Mouse (Mus musculus): ENCODE measurements around the gene 4930402H24Rik. TPM values are rescaled to one million over a fixed set of nuclear protein-coding genes. Genes with fewer than 3 reads are reported as not detected.

4930402H24Rik gene
- polyA plus RNA-seq, 2 experiments: 29.1 to 33.8 TPM

DNA sequence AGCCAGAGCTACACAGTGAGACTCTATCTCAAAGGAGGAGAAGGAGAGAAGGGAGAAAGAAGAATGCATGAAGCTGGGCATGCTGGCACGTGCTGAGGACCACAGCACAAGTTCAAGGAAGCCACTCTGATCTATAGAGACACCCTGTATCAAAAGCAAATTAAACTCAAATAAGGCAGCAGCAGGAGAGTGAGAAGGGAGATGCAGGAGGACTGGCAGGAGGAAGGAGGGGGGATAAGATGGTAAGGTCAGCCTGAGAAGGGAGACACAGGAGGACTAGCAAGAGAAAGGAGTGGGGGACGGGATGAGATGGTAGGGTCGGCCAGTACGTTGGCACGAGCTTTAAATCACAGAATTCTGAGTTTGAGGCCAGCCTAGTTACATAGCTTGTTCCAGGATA lies 90.0 kb downstream of the 4930402H24Rik start:
- no peak overlapping the region for H3K4me3 ChIP-seq (replicated peaks; ENCODE audit: low read length)
- DNase-seq (ENCODE audit: low spot score): no peak
- TF ChIP-seq POLR2A (IDR thresholded peaks at IDR 0.05; ENCODE audit: borderline replicate concordance, extremely low read depth, insufficient read depth, insufficient read length): no peak
- no peaks in the 10 kb centered on the region for H3K4me1 ChIP-seq (ENCODE audit: control insufficient read depth, insufficient read depth, low read length)
- H3K4me2 ChIP-seq (replicated peaks; ENCODE audit: low read depth, low read length, severe bottlenecking): no peak overlapping the region
- ATAC-seq (ENCODE audit: low FRiP score, low read depth): no peak
- no peak overlapping the region for H3K9ac ChIP-seq (ENCODE audit: low read depth, low read length, severe bottlenecking)
- H3K9me3 ChIP-seq (ENCODE audit: control insufficient read depth, low read length): no peaks in the 10 kb centered on the region
- no peaks in the 10 kb centered on the region for H3K27me3 ChIP-seq (ENCODE audit: control insufficient read depth, insufficient read depth, low read length)
- H3K36me3 ChIP-seq (ENCODE audit: control insufficient read depth, insufficient read depth, low read length): peaks cover 51% of the 10 kb centered on the region
- 80% methylated on average over 5 of the region's 5 CpGs for WGBS
- H3K27ac ChIP-seq (replicated peaks; ENCODE audit: low read depth, low read length): no peak overlapping the region

DNA sequence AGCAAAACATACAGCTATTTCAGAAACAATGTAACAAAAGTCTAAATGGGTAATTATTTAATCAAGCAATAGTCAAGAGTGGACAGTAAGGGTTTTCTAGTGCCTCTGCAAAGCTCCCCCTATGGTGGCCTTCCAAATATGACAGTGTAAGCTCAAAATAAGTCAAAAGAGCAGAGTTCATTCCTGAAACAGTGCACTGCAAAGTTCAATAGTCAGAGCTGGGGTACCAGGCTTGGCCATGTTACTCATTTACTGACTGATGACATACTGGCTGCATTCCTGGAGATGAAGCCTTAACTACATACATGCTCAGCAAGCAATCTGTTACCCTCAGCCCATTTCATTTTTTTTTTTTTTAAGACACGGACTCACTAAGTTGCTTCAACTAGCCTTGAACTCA lies 91.7 kb downstream of the 4930402H24Rik start:
- ATAC-seq (ENCODE audit: low FRiP score, low read depth) (no peak), DNase-seq (ENCODE audit: low spot score) (no peak)
- H3K27ac ChIP-seq (replicated peaks; ENCODE audit: low read depth, low read length): no peak overlapping the region
- no peak for TF ChIP-seq POLR2A (IDR thresholded peaks at IDR 0.05; ENCODE audit: borderline replicate concordance, extremely low read depth, insufficient read depth, insufficient read length)
- H3K4me2 ChIP-seq (replicated peaks; ENCODE audit: low read depth, low read length, severe bottlenecking): no peak overlapping the region
- no peak overlapping the region for H3K4me3 ChIP-seq (replicated peaks; ENCODE audit: low read length)
- no peak overlapping the region for H3K9ac ChIP-seq (ENCODE audit: low read depth, low read length, severe bottlenecking)
- no peaks in the 10 kb centered on the region for H3K27me3 ChIP-seq (ENCODE audit: control insufficient read depth, insufficient read depth, low read length)
- 96% methylated on average over 1 of the region's 1 CpGs for WGBS
- no peaks in the 10 kb centered on the region for H3K9me3 ChIP-seq (ENCODE audit: control insufficient read depth, low read length)
- H3K4me1 ChIP-seq (ENCODE audit: control insufficient read depth, insufficient read depth, low read length): no peaks in the 10 kb centered on the region
- H3K36me3 ChIP-seq (ENCODE audit: control insufficient read depth, insufficient read depth, low read length): peaks cover 51% of the 10 kb centered on the region

DNA sequence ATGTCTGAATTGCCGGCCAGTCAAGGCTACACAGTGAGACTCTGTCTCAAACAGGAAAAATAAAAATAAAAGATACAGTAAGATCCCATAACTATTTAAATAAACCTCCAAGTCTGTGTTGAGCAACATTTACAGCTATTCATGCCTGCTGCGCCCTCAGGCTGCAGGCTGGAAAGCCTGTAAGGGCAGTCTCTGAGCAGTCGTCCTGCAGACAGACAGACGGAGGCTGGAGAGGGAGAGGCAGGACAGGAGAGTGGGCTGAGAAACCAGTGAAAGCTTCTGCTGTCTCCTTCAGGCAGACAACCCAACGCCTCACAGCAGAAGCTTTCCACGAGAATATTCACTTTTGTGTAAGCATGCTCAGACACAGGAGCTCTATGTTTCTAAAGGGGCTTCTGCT lies 92.5 kb downstream of the 4930402H24Rik start:
- peaks cover 52% of the 10 kb centered on the region for H3K36me3 ChIP-seq (ENCODE audit: control insufficient read depth, insufficient read depth, low read length)

DNA sequence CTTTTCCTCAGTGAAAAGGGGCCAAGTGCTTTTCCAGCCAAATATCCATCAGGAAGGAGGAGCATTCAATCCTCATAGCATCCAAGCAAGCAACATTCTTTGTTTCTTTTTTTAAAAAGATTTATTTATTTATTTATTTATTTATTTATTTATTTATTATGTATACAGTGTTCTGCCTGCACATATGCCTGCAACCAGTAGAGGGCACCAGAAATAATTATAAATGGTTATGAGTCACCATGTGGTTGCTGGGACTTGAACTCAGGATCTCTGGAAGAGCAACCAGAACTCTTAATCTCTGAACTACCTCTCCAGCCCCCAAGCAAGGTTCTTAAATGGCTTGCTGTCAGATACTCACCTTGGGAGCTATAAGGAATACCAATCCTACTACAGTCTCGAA lies 93.7 kb downstream of the 4930402H24Rik start:
- Histone ChIP-seq H3K27ac (replicated peaks; ENCODE audit: low read depth, low read length) (no peak overlapping the region), H3K4me2 (replicated peaks; ENCODE audit: low read depth, low read length, severe bottlenecking) (no peak overlapping the region), H3K4me3 (replicated peaks; ENCODE audit: low read length) (no peak overlapping the region), H3K27me3 (ENCODE audit: control insufficient read depth, insufficient read depth, low read length) (no peaks in the 10 kb centered on the region), H3K9ac (ENCODE audit: low read depth, low read length, severe bottlenecking) (no peak overlapping the region), H3K9me3 (ENCODE audit: control insufficient read depth, low read length) (no peaks in the 10 kb centered on the region), H3K36me3 (ENCODE audit: control insufficient read depth, insufficient read depth, low read length) (peaks cover 61% of the 10 kb centered on the region), H3K4me1 (ENCODE audit: control insufficient read depth, insufficient read depth, low read length) (no peaks in the 10 kb centered on the region)
- 100% methylated on average over 1 of the region's 1 CpGs for WGBS
- DNase-seq (ENCODE audit: low spot score) (peak; percentile 11), ATAC-seq (ENCODE audit: low FRiP score, low read depth) (no peak)
- TF ChIP-seq POLR2A (IDR thresholded peaks at IDR 0.05; ENCODE audit: borderline replicate concordance, extremely low read depth, insufficient read depth, insufficient read length): no peak

More for the DNA sequence above, 92.5 kb downstream of the 4930402H24Rik start:
- H3K4me3 ChIP-seq (replicated peaks; ENCODE audit: low read length): no peak overlapping the region
- TF ChIP-seq POLR2A (IDR thresholded peaks at IDR 0.05; ENCODE audit: borderline replicate concordance, extremely low read depth, insufficient read depth, insufficient read length): no peak
- H3K27ac ChIP-seq (replicated peaks; ENCODE audit: low read depth, low read length): no peak overlapping the region
- no peak for DNase-seq (ENCODE audit: low spot score)
- WGBS: 71% methylated on average over 6 of the region's 6 CpGs
- H3K9ac ChIP-seq (ENCODE audit: low read depth, low read length, severe bottlenecking): no peak overlapping the region
- no peak overlapping the region for H3K4me2 ChIP-seq (replicated peaks; ENCODE audit: low read depth, low read length, severe bottlenecking)
- H3K9me3 ChIP-seq (ENCODE audit: control insufficient read depth, low read length): no peaks in the 10 kb centered on the region
- no peaks in the 10 kb centered on the region for H3K4me1 ChIP-seq (ENCODE audit: control insufficient read depth, insufficient read depth, low read length)
- no peak for ATAC-seq (ENCODE audit: low FRiP score, low read depth)
- H3K27me3 ChIP-seq (ENCODE audit: control insufficient read depth, insufficient read depth, low read length): no peaks in the 10 kb centered on the region

DNA sequence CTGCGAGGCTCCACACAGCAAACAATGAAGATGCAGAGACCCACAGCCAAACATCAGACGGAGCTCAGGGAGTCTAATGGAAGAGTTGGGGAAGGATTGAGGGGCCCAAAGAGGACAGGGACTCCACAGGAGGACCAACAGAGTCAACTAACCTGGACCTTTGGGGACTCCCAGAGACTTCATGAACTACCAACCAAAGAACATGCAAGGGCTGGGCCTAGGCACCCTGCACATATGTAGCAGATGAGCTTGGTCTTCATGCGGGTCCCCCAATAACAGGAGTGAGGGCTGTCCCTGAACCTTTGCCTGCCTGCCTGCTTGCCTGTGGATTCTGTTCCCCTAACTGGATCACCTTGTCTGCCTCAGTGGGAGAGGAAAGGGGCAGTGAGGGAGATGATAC lies 101.1 kb downstream of the 4930402H24Rik start:
- ATAC-seq (ENCODE audit: low FRiP score, low read depth): no peak
- Histone ChIP-seq H3K4me3 (replicated peaks; ENCODE audit: low read length) (no peak overlapping the region), H3K9me3 (ENCODE audit: control insufficient read depth, low read length) (no peaks in the 10 kb centered on the region), H3K27ac (replicated peaks; ENCODE audit: low read depth, low read length) (no peak overlapping the region), H3K27me3 (ENCODE audit: control insufficient read depth, insufficient read depth, low read length) (no peaks in the 10 kb centered on the region), H3K36me3 (ENCODE audit: control insufficient read depth, insufficient read depth, low read length) (peaks cover 57% of the 10 kb centered on the region), H3K4me2 (replicated peaks; ENCODE audit: low read depth, low read length, severe bottlenecking) (no peak overlapping the region), H3K4me1 (ENCODE audit: control insufficient read depth, insufficient read depth, low read length) (no peaks in the 10 kb centered on the region), H3K9ac (ENCODE audit: low read depth, low read length, severe bottlenecking) (no peak overlapping the region)
- DNase-seq (ENCODE audit: low spot score): no peak
- no peak for TF ChIP-seq POLR2A (IDR thresholded peaks at IDR 0.05; ENCODE audit: borderline replicate concordance, extremely low read depth, insufficient read depth, insufficient read length)
- 92% methylated on average over 3 of the region's 3 CpGs for WGBS

DNA sequence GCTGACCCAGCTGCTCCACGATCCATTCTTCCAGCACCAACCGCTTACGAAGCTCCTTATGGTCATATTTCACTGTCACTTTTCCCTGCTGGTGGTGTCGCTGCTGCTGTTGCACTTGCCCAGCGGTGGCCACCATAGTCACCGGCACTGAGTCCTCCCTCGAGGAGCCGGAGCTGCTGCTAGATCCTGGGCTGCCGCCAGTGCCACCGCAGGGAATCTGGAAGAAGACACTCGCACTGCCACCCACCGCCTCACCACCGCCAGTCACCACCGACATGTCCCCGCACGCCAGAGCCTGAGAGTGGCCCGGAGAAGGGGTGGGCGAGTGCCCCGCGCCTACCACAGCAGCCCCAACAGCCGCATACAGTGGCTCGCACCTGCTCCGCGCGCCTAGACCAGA lies 102.5 kb downstream of the 4930402H24Rik start:
- ATAC-seq (ENCODE audit: low FRiP score, low read depth) (no peak), DNase-seq (ENCODE audit: low spot score) (no peak)
- H3K4me1 ChIP-seq (ENCODE audit: control insufficient read depth, insufficient read depth, low read length): no peaks in the 10 kb centered on the region
- no peak overlapping the region for H3K9ac ChIP-seq (ENCODE audit: low read depth, low read length, severe bottlenecking)
- WGBS: 62% methylated on average over 25 of the region's 25 CpGs
- no peak for TF ChIP-seq POLR2A (IDR thresholded peaks at IDR 0.05; ENCODE audit: borderline replicate concordance, extremely low read depth, insufficient read depth, insufficient read length)
- no peak overlapping the region for H3K4me3 ChIP-seq (replicated peaks; ENCODE audit: low read length)
- no peaks in the 10 kb centered on the region for H3K27me3 ChIP-seq (ENCODE audit: control insufficient read depth, insufficient read depth, low read length)
- H3K27ac ChIP-seq (replicated peaks; ENCODE audit: low read depth, low read length): no peak overlapping the region
- H3K9me3 ChIP-seq (ENCODE audit: control insufficient read depth, low read length): no peaks in the 10 kb centered on the region
- peaks cover 43% of the 10 kb centered on the region for H3K36me3 ChIP-seq (ENCODE audit: control insufficient read depth, insufficient read depth, low read length)
- no peak overlapping the region for H3K4me2 ChIP-seq (replicated peaks; ENCODE audit: low read depth, low read length, severe bottlenecking)

Data from limb, embryonic 14.5 days (tissue).